Mouse (Mus musculus) liver, embryonic 14.5 days (tissue): ENCODE measurements around the gene Rasal1.

Experiments used
- CTCF ChIP-seq: IDR thresholded peaks from 2 replicates; pipeline ENCODE4 v1.5.1; 2016; ENCODE audit warnings: antibody characterized with exemption, low read depth, control low read depth
- EP300 ChIP-seq: IDR thresholded peaks from 2 replicates; pipeline ENCODE4 v1.6.1; 2016; ENCODE audit warnings: antibody characterized with exemption, low read depth

DNA sequence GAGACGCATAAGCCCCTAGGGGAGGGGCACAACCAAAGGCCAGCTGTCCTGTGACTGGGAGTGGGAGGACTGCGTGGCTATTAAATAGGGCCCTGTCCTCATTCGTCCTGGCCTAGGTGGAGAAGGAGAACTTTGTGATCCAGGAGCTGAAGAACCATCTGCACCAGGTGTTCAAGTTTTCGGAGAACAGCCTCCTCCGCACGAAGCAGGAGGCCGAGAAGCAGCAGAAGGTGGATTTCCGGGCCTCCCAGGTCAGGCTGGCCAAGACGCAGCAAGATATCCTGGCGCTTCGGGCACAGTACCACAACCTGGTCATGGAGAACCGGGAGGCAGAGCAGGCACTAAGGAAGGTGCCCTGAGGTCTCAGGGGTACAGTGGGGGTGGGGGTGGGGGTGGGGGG lies 46.4 kb upstream of the Rasal1 start:
- no peak for TF ChIP-seq CTCF
- TF ChIP-seq EP300 = no peak
